Mouse (Mus musculus) bone marrow, adult 2 months (tissue): Measurements from ENCODE around the gene Gm17019.
"Not testable (repeated sequence)": the region's sequence is repeated elsewhere in the genome, so short reads cannot be mapped to it uniquely, and the experiment has no call there.

Experiments
- CTCF ChIP-seq: fragments of 200-500 bp; IDR thresholded peaks from 2 replicates; pipeline ENCODE4 v1.5.1; 2011; ENCODE audit warnings: low read length, control low read depth; ENCODE audit not compliant: control insufficient read depth, insufficient read depth
- POLR2A ChIP-seq: fragments of 200-500 bp; IDR thresholded peaks from 2 replicates; pipeline ENCODE4 v1.6.1; 2011; ENCODE audit warnings: low read depth, mild to moderate bottlenecking, control low read depth, low read length, borderline replicate concordance; ENCODE audit not compliant: control insufficient read depth

- TF ChIP-seq CTCF, POLR2A: not testable (repeated sequence)
These were observed 38.7 kb downstream of the Gm17019 start for GRCm38 (mm10) chr5:14994124-14994523.
